Mouse (Mus musculus) adrenal gland, postnatal 14 days (tissue): Measurements from ENCODE around the gene 3110040M04Rik. TPM values are rescaled to one million over a fixed set of nuclear protein-coding genes. Genes with fewer than 3 reads are reported as not detected.
"Not testable (repeated sequence)": the region's sequence is repeated elsewhere in the genome, so short reads cannot be mapped to it uniquely, and the experiment has no call there.

Source experiments
- DNase-seq: peaks from one replicate; pipeline ENCODE4 v3.0.0; 2021; ENCODE audit warnings: mixed read lengths
- total RNA-seq: library from RNA; stranded (reverse); gene quantifications from 2 replicates; pipeline ENCODE4 v1.2.3, GENCODE M21; 2021

The 3110040M04Rik gene
- total RNA-seq, 1 experiment from 2014 or later: not detected

DNA sequence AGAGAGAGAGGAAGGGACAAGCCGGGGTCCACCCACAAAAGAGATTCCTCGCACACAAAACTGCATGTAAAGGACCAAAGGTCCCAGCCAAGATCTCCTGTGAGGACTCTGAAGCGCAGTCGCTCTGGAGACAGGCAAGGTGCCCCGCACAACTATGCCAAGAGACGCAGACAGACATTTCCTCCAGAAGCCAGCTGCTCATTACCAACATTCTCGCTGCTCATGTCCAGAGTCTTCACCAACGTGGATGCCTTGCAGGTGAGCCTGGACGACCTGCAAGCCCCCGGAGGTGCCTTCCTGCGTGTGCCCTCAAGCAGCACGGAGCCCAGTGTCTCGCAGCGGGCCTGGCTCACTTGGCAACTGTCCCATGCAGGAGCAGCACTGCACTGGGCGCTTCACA is 11.2 kb upstream of the 3110040M04Rik start:
- not testable (repeated sequence) for DNase-seq

DNA sequence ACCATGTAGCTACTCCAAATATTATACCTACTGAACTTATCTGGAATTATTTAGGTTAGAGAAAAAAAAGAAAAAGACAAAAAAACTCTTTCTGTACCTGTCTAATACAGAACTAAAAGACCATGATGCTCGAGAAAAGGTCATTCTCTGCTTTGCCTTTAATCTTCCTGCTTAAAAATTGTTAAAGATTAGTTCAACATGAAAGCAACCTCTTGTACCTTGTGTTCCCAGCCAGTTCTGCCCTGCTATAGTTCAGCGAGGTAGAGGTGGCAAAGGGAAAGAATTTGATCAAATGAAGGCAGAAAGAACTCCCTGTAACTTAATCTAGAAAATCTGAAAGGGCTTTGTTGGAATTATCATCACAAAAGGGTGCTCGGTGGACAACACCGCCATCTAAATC is 7.9 kb upstream of the 3110040M04Rik start:
- DNase-seq: not testable (repeated sequence)

- not testable (repeated sequence) for DNase-seq
These were observed 7.2 kb upstream of the 3110040M04Rik start for GRCm38 (mm10) chr1:151196690-151197089.

- DNase-seq: not testable (repeated sequence)
These were observed 5.8 kb upstream of the 3110040M04Rik start, which contains the start of gene Gm47995 for GRCm38 (mm10) chr1:151198120-151198519. Gene Gm47995 (plus strand): TSS chr1:151198448.

DNA sequence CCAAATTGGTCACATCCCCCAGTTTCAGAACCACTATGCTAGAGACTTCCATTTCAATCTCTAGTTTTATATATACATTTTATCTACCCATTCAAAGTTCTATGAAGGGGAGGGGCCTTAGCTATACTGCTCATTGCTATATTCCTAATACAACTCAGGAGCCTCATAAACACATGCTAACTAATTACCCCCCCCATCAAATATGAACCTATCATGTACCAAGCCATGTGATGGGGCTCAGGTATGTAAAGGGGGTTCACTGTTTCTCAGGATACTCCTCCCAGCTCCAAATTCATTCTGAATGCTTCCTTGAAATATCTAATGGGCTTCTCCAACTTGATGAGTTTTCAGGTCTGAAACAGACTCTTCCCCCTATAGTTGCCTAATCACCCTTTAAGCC is 3.3 kb upstream of the 3110040M04Rik start:
- not testable (repeated sequence) for DNase-seq

DNA sequence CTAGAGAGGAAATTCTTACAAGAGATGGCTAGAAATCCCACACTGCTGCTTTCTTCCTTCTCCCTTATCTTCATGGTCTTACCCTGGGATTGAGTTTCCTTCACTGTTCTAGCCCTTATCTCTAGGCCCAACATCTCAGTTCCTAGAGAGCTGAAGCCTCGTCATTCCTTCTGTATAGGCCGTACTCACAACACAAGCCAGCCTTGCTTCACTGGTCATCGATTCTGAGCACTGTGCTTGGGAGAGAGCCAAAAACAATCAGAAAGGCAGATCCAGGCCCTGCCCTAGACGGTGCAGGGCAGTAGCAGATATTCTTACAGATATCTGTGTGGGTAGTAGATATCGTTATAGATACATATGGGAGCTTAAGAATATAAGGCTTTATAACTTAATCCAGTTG is 1.1 kb upstream of the 3110040M04Rik start:
- not testable (repeated sequence) for DNase-seq

DNA sequence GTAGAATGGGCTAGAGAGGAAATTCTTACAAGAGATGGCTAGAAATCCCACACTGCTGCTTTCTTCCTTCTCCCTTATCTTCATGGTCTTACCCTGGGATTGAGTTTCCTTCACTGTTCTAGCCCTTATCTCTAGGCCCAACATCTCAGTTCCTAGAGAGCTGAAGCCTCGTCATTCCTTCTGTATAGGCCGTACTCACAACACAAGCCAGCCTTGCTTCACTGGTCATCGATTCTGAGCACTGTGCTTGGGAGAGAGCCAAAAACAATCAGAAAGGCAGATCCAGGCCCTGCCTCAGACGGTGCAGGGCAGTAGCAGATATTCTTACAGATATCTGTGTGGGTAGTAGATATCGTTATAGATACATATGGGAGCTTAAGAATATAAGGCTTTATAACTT is 4.6 kb downstream of the 3110040M04Rik start:
- not testable (repeated sequence) for DNase-seq

GRCm38 (mm10) chr1:151208944-151209343 is 5.0 kb downstream of the 3110040M04Rik start:
- DNase-seq: not testable (repeated sequence)

GRCm38 (mm10) chr1:151209824-151210355 is 6.0 kb downstream of the 3110040M04Rik start, which contains the start of gene Gm47996:
Gene Gm47996 (plus strand): TSS chr1:151210131.
- not testable (repeated sequence) for DNase-seq

GRCm38 (mm10) chr1:151211666-151212065 is 7.7 kb downstream of the 3110040M04Rik start:
- not testable (repeated sequence) for DNase-seq

DNA sequence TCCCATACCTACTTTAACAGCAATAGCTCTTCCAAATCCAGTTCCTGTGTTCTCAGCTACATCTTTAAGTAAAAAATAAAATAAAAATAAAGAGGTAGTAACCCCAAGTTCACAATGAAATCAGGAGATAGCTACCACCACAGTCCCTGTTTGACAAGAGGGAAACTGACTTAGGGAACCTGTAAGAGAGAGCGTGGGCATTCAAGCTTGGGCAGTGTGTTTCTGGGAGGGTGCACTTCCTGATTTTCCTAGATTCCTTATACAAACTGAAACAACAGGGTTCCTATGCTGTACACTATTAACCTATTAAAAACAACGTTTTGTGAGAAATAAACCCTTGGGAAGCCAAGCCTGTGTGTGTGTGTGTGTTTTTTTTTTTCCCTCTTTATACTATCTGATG is 10.9 kb downstream of the 3110040M04Rik start:
- DNase-seq: no peak

GRCm38 (mm10) chr1:151215985-151216384 is 12.1 kb downstream of the 3110040M04Rik start:
- no peak for DNase-seq

DNA sequence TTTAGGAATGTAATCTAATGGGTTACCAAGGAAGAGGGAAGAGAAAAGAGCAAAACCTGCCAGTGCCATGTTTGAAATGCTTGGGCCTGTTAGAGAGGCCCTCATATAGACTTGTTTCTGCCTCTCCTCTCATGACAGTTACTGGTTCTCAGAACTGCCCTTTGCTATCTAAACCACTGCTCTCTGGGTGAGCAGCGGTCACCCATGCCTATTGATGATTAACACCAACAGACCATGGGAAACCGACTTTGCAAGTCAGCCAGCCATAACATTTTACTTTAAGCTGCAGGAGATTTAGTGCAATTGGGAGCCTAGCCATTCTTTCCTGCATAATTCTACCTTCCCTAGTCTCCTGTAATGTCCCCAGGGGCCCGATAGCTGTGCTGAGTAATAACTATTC is 12.5 kb downstream of the 3110040M04Rik start:
- DNase-seq: no peak

DNA sequence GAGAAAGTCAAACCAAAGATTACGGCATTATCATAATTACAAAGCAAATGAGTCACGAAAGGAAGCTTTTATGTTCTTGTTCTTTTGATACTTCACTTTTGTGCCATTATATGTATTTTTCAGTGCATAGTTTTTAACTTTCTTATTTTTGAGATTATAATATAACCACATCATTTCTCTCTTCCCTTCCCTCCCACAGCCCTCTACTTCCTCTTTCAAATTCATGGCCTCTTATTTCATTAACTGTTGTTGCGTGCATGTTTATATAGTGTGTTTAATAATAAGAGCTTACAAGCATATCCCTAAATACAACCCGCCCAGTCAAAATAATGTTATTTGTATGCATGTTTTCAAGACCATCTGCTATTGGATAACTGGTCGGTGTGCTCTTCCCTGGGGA is 15.1 kb downstream of the 3110040M04Rik start:
- no peak for DNase-seq

- DNase-seq: no peak
These were observed 16.2 kb downstream of the 3110040M04Rik start for GRCm38 (mm10) chr1:151220098-151220497.

DNA sequence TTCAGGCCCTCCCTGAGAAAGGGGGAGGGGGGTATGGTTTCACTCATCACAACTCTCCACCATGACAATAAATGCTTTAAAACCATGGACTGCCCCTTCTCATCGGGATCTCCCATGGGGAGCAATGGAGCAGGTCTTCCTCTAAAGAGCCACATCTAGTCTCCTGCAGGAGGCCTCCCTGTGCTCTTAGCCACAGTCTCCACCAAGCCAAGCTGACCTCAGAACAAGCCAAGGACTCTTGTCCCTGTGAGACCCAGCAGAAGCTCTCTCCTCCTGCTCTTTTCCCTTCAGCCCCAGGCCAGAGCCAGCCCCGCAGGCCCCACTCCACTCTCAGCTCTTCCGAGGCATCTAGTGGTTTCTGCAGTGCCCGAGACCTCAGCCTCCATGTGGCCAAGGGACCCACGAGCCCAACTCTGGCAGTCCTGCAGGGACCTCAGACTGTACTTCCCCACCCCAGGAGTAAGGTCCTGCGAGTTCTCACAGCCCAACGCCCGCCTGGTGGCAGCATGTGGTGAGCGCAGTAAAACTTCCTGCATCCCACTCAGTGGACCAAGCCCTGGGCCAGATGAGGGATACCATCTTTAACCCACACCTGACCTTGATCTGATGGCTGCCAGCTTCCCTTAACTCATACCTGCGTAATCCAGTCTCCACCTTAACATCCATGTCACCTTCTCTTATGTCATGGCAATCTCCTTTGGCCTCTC is 18.8 kb downstream of the 3110040M04Rik start:
- no peak for DNase-seq

GRCm38 (mm10) chr1:151223377-151223776 is 19.5 kb downstream of the 3110040M04Rik start:
- DNase-seq: no peak

DNA sequence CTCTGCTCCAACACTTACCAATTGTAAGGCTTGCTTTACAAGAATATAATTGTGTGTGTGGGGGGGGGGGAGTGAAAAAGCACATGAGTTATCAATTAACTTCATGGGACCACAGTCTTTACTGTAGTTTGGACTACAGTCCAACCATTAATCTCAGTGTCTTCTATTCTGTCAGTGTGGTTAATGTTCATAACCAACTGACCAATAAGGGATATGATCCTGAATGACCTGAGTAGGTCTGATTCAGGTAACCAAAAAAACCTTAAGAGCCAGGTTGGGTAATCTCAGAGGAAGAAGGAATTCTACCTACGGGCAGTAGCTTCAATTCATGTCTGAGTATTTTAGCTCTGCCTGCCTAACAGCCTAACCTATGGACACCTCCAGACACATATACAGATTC is 20.6 kb downstream of the 3110040M04Rik start:
- no peak for DNase-seq

GRCm38 (mm10) chr1:151227506-151227905 is 23.6 kb downstream of the 3110040M04Rik start:
- DNase-seq: no peak

- DNase-seq: no peak
These were observed 24.5 kb downstream of the 3110040M04Rik start for GRCm38 (mm10) chr1:151228320-151228989.

DNA sequence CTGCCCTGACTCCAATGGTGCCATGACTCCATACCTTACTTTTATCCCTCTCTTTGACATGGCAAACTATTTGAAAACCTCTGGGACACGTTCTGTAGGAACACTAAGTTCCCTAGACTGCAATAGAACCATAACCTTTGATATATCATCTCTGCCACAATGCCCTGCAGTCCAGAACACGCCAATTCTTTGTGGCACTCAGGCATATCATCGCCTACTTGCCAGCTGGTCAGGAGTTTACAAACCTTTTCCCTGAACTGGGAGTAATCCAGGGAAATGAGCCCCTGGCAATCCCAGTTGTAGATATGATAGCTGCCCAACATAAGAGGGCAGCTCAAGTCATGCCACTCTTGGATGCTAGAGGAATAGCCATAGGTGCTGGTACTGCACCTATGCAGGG is 28.4 kb downstream of the 3110040M04Rik start:
- no peak for DNase-seq

GRCm38 (mm10) chr1:151233756-151234155 is 29.8 kb downstream of the 3110040M04Rik start:
- DNase-seq: peak; percentile 56

DNA sequence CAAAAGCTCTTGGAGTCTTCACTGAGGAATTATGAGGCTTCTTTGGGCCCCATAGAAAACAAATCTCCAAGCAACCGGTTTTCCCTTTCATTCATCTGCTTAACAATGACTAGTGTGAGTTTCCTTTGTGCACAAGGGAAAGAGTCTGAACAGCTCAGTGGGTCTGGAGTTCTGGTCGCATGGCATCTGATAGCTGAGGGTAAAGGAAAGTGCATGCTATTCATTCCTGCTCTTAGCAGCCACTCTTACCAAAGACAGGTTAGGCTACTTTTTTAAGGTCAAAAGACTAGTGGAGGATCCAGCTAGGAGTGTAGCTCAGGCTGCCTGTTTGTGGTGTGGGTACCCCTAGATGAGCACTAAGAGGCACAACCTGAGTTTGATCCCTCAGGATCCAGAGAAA is 31.7 kb downstream of the 3110040M04Rik start:
- no peak for DNase-seq
